Mouse (Mus musculus) ES-Bruce4 (cell line): ENCODE results near the gene Bdkrb2. TPM values are rescaled to one million over a fixed set of nuclear protein-coding genes. Genes with fewer than 3 reads are reported as not detected.

Experiments used
- H3K27ac ChIP-seq: 2 replicates; pipeline ENCODE4 v1.5.1; 2012; ENCODE audit warnings: low read length, inconsistent platforms; ENCODE audit not compliant: insufficient read depth
- H3K27me3 ChIP-seq: 2 replicates; pipeline ENCODE4 v1.6.1; 2012; ENCODE audit warnings: mild to moderate bottlenecking, low read length, inconsistent platforms; ENCODE audit not compliant: control insufficient read depth, poor library complexity, insufficient read depth, severe bottlenecking
- H3K36me3 ChIP-seq: 2 replicates; pipeline ENCODE4 v1.6.1; 2012; ENCODE audit warnings: inconsistent platforms, mild to moderate bottlenecking, low read length, moderate library complexity; ENCODE audit not compliant: control insufficient read depth, poor library complexity, insufficient read depth, severe bottlenecking
- H3K4me1 ChIP-seq: one replicate; pipeline ENCODE4 v1.8.1; 2011; ENCODE audit warnings: low read length; ENCODE audit not compliant: control insufficient read depth, insufficient read depth
- H3K4me3 ChIP-seq: 2 replicates; pipeline ENCODE4 v1.5.1; 2011; ENCODE audit warnings: low read depth, mild to moderate bottlenecking, low read length
- H3K9ac ChIP-seq: 2 replicates; pipeline ENCODE4 v1.6.1; 2012; ENCODE audit warnings: low read depth, mild to moderate bottlenecking, inconsistent platforms; ENCODE audit not compliant: poor library complexity, severe bottlenecking
- H3K9me3 ChIP-seq: replicated peaks from 2 replicates; pipeline ENCODE4 v1.6.1; 2012; ENCODE audit warnings: mild to moderate bottlenecking, low read length, inconsistent platforms; ENCODE audit not compliant: control insufficient read depth, poor library complexity, insufficient read depth, severe bottlenecking
- CTCF ChIP-seq: IDR thresholded peaks from one replicate; pipeline ENCODE4 v1.8.1; 2011; ENCODE audit warnings: low read depth, low read length
- EP300 ChIP-seq: IDR thresholded peaks from 2 replicates; pipeline ENCODE4 v1.6.1; 2011; ENCODE audit warnings: low read depth, low read length; ENCODE audit not compliant: insufficient read depth
- POLR2A ChIP-seq: IDR thresholded peaks from one replicate; pipeline ENCODE4 v1.8.1; 2011; ENCODE audit warnings: low read length; ENCODE audit not compliant: insufficient read depth
- polyA plus RNA-seq: library from polyadenylated mRNA; stranded (reverse); fragments of >200 nt; gene quantifications from 2 replicates; pipeline ENCODE4 v1.2.4, GENCODE M21; 2011; ENCODE audit warnings: low read depth; ENCODE audit not compliant: missing spikeins, insufficient read depth, insufficient read length

Gene Bdkrb2
- polyA plus RNA-seq, 1 experiment, result 1.2 TPM

- TF ChIP-seq CTCF, result no peak
- no peak overlapping the region for H3K27ac ChIP-seq
- H3K9ac ChIP-seq, result no peak overlapping the region
- no peak overlapping the region for H3K4me3 ChIP-seq
- H3K4me1 ChIP-seq, result no peaks in the 10 kb centered on the region
- no peaks in the 10 kb centered on the region for H3K36me3 ChIP-seq
- H3K27me3 ChIP-seq, result no peaks in the 10 kb centered on the region
- no peaks in the 10 kb centered on the region for H3K9me3 ChIP-seq
Observed at GRCm38 (mm10) chr12:105526186-105526585, 36.8 kb upstream of the Bdkrb2 start.

- Histone ChIP-seq H3K36me3 (no peaks in the 10 kb centered on the region), H3K9me3 (no peaks in the 10 kb centered on the region), H3K27ac (no peak overlapping the region), H3K4me1 (no peaks in the 10 kb centered on the region), H3K4me3 (no peak overlapping the region), H3K9ac (no peak overlapping the region), H3K27me3 (no peaks in the 10 kb centered on the region)
- TF ChIP-seq CTCF, result no peak
- no peak for TF ChIP-seq EP300
- no peak for TF ChIP-seq POLR2A
Observed at GRCm38 (mm10) chr12:105526829-105527228, 36.2 kb upstream of the Bdkrb2 start.

DNA sequence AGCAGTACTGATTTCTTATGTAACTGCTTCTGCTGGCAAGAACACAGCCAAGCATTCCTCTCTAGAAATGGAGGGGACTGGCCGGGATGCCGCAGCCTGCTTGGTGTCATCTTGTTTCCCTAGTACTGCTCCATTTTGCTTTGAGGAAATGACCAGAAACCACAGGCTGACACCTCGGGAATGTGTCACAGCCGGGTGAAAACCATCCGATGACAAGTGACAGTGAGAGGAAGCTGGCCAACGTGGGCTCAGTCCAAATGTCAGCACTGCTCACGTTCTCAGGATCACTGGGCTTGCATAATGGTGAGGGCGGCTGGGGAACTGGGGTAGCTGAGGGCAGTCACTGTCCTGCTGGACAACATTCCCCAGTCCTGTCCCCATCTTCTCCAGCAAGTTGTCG, 33.5 kb upstream of the Bdkrb2 start:
- Histone ChIP-seq H3K36me3 (no peaks in the 10 kb centered on the region), H3K4me1 (no peaks in the 10 kb centered on the region), H3K27me3 (no peaks in the 10 kb centered on the region), H3K9ac (no peak overlapping the region), H3K9me3 (no peaks in the 10 kb centered on the region), H3K4me3 (no peak overlapping the region), H3K27ac (no peak overlapping the region)
- TF ChIP-seq EP300 (no peak), POLR2A (no peak), CTCF (no peak)

GRCm38 (mm10) chr12:105531724-105532371, 31.2 kb upstream of the Bdkrb2 start:
- Histone ChIP-seq H3K27ac (no peak overlapping the region), H3K27me3 (no peaks in the 10 kb centered on the region), H3K4me3 (no peak overlapping the region), H3K36me3 (no peaks in the 10 kb centered on the region), H3K4me1 (no peaks in the 10 kb centered on the region), H3K9me3 (no peaks in the 10 kb centered on the region), H3K9ac (no peak overlapping the region)
- TF ChIP-seq CTCF (no peak), POLR2A (no peak)

- H3K9me3 ChIP-seq, result no peaks in the 10 kb centered on the region
- TF ChIP-seq EP300 (no peak), POLR2A (no peak), CTCF (no peak)
- no peaks in the 10 kb centered on the region for H3K4me1 ChIP-seq
- no peaks in the 10 kb centered on the region for H3K36me3 ChIP-seq
- no peak overlapping the region for H3K9ac ChIP-seq
- H3K27ac ChIP-seq, result no peak overlapping the region
- 0 out of 2 replicates have a peak overlapping the region, but pooled peaks have one; percentile 5 for H3K4me3 ChIP-seq
- no peaks in the 10 kb centered on the region for H3K27me3 ChIP-seq
Observed at GRCm38 (mm10) chr12:105534842-105535241, 28.2 kb upstream of the Bdkrb2 start.

DNA sequence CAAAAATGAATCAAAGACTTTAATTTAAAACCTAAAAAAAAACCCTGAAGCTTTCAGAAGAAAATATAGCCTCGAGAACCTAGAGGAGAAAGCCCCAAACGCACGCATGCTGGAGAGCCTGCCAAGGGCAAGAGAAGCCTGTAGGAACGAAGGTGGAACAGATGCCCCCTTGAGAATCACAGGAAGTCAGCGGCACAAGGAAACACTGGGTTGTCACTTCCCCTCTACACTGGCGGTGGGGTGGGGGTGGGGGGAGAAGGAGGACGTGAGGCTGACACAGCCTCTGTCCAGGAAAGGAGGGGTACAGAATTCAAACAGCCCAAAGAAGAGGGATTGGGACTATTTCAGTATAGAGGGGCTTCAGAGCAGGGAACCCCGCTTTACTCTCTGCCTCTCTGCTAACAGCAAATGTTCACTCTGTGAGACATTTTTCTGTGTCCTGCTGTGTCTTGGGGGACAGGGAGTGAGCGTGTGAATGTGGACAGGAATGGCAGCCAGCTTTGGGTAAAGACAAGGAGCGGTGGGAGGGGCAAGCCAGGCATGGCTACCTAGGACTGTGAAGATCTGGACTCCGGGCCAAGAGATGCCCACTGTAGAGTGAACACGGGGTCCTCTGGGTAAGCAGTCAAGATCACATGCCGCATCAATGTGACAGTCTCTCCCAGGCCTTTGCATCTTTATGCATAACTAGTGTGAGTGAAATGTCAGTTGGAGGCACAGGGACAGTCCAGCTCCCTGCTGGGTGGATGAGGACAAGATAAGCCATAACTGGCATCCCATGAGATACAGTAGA, 26.9 kb upstream of the Bdkrb2 start:
- no peak for TF ChIP-seq EP300
- no peak for TF ChIP-seq POLR2A
- TF ChIP-seq CTCF, result no peak

More for the DNA sequence above, 26.9 kb upstream of the Bdkrb2 start:
- Histone ChIP-seq H3K9ac (no peak overlapping the region), H3K27ac (no peak overlapping the region), H3K4me3 (no peak overlapping the region), H3K27me3 (no peaks in the 10 kb centered on the region), H3K9me3 (no peaks in the 10 kb centered on the region), H3K4me1 (no peaks in the 10 kb centered on the region), H3K36me3 (no peaks in the 10 kb centered on the region)
